Mouse (Mus musculus): ENCODE data around the gene Eif2b1.
"Not testable (repeated sequence)": the region's sequence is repeated elsewhere in the genome, so short reads cannot be mapped to it uniquely, and the experiment has no call there.

Gene Eif2b1

DNA sequence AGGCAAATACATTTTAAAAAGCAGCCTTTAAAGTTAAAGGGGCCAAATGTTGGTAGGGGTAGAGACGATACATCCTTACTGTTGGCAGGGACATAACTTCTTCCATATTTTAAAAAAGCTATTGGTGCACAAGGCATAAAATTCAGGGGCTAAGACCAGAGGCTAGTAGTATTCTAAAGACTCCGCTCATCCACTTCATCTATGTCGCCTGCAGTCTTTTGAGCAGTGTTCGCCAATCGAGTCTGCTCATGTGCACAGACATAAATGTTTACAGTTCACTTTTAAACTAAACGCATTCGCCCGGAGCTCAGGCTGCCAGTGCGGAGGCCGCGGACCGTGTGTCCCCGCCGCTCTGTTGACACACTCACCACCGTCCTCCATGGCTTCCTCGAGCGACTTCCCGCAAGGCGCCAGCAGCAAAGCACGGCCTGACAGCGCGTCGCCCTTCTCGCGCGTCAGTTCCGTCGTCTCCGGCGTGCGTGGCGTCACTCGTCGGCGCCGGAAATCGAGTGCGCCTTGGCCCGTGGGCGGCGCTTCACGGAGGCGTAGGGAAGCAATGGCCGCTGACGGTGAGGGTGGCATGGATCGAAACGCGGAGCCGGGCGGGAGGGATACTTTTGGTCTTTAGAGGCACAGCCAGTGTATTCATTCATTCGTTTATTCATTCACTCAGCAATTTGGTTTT is at the start of gene Eif2b1, which contains the start of gene Gtf2h3:
Eif2b1 (minus strand) TSS at position 499 of the 685 bp plus-strand sequence.
Gtf2h3 (plus strand) TSS at position 508 of the 685 bp plus-strand sequence.
- peak; percentile 79 for DNase-seq (ENCODE audit: low read depth)

DNA sequence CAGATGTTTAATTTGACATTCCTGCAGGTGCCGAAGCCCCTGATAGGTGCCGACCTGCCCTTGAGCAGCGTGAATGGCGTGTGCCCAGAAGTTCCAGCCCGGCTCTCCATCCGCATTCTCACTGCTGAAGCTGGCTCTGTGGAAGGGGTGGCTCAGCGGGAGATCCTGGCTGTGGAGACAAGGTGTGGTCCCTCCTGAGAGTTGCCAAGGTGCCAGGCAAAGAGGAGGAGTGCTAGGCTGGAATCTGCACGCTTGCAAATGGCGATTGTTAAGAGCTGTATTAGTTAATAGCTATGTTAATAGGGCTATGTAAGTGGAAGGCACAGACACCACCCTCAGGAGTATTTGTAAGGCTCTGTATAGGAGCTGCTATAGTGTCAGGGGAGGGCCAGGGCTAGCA is 45.4 kb upstream of the Eif2b1 start:
- no peak for DNase-seq (ENCODE audit: low read depth)

DNA sequence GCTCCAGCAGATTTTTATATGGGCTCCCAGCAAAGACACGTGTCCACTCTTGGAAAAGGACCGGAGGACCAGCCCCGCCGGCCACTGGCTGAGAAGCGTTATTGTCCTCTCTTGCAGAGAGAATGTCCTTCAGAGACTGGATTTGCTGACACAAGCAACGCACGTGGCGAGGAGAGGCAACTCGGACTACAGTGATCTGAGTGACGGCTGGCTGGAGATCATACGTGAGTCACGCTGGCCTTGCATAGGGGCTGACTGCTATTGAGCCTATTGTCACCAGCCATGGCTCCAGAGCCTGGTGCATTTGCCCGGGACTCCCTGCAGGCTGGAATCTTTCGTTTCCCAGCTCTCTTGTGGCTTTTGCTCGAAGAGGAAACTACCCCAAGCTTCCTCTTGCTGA is 44.0 kb upstream of the Eif2b1 start:
- no peak for DNase-seq (ENCODE audit: low read depth)

DNA sequence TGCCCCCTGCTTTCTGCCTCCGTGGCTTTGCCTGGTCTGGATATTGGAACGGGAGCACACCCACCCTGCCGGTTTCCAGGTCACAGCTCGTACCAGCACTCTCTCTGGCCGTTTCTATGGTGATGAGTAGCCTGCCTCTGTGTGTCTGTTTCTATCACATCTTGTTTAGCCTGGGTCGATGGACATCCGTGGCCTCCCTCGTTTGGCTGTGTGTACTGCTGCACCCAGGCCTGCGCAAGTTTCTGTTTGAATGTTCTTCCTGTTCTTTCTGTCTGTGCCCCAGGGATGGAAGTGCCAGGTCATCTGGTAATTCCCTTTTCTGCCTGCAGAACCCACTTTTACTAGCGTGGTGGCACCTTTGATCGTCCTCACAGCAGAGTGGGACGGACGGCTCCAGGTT is 42.4 kb upstream of the Eif2b1 start:
- DNase-seq (ENCODE audit: low read depth) = no peak

DNA sequence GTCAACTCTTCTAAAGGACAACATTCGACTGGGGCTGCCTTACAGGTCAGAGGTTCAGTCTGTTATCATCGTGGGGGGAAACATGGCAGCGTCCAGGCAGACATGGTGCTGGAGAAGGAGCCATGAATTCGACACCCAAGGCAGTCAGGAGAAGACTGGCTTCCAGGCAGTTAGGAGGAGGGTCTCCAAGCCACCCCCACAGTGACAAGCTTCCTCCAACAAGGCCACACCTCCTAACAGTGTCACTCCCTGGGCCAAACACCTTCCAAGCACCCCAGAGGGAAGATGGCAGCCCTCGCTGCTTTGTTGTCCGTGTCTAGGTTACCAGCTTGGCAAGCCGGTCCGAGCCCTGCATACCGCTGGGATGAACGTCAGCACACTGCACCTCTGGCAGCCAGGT is 39.8 kb upstream of the Eif2b1 start:
- DNase-seq (ENCODE audit: low read depth) = no peak

DNA sequence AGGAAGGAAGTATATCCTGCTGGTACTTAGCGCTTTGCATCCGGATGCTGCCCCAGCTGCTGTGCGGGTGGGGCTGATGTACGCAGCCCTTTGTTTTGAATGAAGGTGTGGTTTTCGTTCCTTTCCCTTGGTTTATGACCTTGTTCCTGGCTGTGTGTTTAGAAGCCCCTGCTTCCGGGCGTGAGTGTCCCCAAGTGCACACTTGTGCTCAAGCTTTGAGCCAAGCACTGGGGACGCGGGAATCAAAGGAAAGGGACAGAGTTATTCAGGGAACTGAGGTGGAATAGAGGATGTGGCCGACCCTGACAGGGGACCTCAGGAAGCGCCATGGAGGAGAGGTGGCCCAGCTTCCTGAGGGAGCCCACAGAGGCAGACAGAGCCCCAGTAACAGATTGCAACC is 35.8 kb upstream of the Eif2b1 start:
- DNase-seq (ENCODE audit: low read depth) = no peak

DNA sequence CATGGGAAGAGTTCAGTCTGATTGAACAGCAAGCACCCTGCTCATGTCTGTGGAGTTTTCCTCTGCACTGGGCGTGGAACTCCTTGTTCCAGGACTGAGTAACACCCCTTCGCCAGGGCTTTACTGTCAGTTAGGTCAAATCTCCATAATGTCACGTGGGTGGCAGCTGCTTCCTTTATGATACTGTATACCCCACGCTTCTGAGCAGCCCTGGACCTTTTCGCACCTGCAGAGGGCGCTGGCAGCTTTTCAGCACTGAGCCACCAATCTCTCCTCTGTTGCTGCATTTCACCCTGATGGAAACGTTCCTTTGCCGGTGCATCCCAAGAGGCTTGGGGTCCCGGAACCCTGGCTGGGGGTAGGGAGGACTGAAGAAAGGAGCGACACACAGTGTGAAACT is 32.0 kb upstream of the Eif2b1 start:
- DNase-seq (ENCODE audit: low read depth) = no peak

DNA sequence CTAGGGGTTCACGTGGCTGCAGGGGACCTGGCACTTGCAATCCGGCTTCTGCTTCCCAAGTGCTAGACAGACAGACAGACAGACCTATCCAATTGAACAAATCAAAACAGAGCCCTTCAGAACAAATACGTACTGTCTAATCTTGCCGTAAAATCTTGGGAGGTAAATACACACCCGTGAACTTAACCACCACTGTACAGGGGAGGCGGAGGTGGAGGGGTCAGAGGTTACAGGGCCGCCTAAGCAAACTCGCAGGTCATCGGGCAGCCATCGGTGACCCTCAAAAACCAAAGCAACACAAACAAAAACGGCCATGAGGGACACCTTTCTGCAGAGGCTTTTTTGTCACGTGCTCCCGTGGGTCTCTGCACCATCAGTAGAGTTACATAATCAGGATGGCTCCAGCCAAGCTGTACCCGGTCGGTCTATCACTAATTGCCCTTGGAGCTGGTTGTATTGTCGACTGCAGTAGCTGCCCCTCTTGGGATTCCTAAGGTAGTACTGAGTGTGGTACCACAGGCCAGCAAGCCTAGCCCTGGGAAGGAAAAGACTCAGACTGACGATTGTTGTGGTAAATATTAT is 26.2 kb upstream of the Eif2b1 start:
- no peak for DNase-seq (ENCODE audit: low read depth)

DNA sequence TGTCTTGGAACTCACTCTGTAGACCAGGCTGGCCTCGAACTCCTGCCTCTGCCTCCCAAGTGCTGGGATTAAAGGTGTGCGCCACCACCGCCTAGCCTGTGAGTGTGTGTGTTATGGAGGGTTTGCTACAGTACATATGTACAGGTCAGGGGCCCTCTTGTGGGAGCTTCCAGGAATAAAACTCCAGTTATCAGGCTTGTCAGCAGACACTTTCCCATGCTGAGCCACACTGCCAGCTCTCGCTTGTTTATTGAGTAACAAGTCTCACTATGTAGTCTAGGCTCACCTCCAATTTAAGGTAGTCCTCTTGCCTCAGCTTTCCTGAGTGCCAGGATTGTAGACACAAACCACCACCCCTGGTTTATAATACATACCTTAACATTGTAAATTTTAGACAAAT is 25.4 kb upstream of the Eif2b1 start:
- no peak for DNase-seq (ENCODE audit: low read depth)

DNA sequence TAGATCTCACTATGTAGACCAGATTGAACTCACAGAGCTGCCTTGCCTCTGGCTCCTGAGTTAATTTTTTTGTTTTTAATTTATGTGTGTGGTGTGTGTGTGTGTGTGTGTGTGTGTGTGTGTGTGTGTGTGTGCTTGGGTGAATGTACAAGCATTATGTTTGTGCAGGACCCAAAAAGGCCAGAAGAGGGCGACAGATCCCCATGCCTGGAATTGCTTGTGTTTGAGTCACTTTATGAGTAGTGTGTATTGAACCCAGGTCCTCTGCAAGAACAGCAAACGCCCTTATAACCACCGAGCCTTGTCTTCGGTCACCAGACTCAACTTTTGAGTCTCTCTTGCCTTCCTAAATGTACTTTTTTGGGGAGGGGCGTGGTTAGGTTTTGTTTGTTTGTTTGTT is 23.4 kb upstream of the Eif2b1 start:
- peak; percentile 33 for DNase-seq (ENCODE audit: low read depth)

DNA sequence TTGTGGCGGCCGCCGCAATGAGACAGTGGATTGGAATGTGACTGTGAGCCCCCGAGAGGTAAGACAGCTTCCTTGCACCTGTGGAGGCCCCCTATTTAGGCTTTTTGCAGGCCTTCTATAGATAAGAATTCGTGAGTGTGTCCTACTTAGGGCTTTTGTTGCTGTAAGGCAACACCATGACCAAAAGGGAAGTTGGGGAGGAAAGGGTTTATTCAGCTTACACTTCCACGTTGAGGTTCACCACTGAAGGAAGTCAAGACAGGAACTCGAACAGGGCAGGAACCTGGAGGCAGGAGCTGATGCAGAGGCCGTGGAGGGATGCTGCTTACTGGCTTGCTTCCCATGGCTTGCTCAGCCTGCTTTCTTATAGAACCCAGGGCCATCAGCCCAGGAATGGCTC is 20.8 kb upstream of the Eif2b1 start:
- DNase-seq (ENCODE audit: low read depth) = not testable (repeated sequence)

DNA sequence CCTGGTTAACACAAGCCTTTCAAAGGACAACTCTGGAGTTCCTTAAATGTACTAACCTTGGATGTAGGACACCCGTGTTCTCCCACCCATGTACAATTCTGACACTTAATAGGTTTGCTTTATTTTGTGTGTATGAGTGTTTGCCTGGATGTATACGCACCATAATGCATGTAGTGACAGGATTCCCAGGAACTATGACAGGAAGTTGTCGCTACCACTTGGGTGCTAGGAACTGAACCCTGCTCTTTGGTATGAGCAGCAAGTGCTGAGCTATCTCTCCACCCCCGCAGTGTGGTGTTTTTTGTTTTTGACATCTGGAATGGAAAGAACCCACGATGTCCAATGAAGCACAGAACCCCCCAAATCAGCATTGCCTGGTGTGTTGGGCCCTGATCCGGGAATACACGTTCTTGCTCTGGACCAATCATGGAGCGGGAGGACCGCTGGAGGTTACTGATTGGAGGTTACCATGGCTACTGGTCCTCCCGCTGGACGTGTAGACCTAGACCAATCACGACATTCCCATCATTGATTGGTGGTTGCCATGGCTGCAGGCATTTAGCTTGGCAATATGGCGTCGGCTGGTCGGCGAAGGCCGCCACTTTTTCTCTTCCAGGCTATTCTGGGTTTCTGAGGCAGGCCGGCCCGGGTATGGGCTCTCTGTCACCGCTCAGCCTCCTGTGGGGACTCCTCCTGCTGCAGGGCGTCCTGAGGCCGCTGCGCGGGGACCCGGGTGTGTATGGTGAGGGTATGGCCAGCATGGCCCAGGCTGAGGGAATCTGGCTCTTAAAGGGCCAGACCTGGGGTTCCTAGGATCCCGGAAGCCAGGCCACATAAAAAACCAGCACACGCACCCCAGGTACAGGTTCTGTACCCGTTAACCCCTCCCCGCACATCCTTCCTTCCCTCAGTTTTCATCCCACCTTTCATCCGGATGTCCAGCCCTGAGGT is 19.6 kb upstream of the Eif2b1 start:
- DNase-seq (ENCODE audit: low read depth) = peak; percentile 94

DNA sequence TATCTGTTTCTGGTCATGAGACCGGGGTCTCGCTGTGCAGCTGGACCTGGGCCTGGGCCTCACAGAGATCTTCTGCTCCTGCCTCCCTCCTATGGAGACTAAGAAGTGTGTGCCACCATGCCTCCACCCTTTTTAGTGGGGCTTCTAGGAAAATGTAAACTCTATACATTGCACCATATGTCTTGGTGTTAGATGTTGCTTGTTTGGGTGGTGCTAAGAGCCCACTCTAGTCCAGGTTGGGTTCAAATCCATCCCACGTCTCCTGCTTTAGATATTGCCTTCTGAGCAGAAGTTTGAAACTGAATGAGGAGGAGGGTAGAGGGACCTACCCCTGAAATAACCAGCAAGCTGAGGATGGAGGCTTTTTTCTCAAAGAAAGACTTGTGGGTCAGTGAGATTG is 13.8 kb upstream of the Eif2b1 start:
- no peak for DNase-seq (ENCODE audit: low read depth)

DNA sequence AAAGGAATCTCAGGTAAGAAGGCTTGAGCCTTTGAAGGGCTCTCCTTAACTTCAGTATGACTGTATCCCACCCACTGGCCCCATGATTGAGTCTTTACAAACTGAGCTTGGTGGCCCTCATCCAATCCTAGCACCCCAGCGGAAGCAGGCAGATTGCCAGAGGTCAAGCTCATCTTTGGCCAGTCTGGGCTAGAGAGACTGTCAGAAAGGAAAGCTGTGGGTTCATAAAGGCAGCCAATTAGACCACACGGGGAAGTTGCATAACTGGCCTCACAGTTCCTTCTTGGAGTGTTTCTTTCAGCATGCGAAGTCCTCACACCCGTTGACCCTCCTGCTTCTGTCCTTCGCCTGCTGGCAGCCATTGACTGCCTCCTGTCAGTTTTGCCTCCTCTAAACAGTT is 3.6 kb upstream of the Eif2b1 start:
- no peak for DNase-seq (ENCODE audit: low read depth)

DNA sequence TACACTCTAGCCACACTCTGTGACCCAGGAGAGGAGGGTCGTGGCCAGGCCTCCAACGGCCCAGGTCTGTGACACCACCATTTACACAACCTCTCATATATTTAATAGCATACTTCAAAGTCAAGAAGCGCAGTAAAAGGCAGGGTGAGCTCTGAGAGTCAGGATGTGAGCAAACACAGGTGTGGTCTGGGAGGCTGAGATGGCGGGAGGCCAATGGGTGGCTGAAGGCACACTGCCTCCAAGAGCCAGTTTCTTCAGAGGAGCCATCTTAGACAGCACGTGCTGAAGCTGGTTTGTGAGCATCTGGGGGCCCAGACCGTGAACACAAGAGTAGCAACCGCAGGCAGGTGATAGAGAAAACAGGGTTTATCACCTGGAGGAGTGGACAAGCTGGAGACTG is 3.5 kb downstream of the Eif2b1 start:
- no peak for DNase-seq (ENCODE audit: low read depth)

DNA sequence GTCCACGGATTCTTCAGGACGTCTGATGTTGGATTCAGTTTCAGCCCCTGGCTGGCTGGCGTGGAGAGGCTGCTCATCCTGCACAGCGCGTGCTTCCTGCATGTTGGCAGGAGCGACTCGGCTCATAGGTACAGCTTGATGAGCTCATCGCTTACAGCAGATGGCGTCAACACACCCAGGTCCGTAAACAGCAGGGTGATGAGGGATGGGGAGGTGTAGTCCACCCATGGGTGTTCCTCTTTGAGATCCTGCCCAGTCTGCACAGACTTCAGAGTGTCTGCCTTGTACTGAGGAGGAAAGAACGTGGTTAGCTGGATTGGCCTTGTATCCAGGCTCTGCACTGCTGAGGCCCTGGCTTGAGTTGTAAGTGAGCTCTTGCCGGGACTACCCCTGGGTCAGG is 7.9 kb downstream of the Eif2b1 start:
- no peak for DNase-seq (ENCODE audit: low read depth)

DNA sequence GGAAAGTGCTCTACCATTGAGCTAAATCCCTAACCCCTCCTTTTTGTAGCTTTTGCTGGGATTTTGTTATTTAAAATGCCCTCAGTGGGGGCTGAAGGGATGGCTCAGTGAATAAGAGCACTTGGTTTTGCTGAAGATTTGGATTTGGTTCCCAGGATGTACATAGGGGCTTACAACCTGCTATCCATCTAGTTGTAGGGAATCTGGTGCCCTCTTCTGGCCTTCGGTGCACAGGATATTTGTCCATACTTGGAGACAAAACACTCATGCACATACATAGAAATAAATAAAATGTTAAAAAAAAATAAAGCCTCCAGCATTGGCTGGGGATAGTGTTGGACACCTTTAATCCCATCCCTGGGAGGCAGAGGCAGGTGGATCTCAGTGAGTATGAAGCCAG is 23.8 kb downstream of the Eif2b1 start:
- no peak for DNase-seq (ENCODE audit: low read depth)

DNA sequence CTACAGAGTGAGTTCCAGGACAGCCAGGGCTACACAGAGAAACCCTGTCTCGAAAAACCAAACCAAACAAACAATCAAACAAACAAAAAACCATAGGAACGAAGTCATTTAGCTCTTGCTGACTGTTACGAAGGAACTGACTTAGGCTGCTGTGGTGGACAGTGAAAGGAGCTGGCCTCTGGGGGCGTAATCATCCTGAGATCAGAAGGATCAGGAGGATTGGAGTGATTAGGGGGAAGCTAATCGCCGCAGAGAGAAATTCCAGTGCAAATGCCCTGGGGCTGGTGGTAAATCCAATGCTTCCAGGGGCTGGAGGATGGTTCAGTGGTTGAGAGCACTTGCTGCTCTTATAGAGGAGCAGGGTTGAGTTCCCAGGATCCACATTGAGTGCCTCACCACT is 25.3 kb downstream of the Eif2b1 start:
- DNase-seq (ENCODE audit: low read depth) = no peak

DNA sequence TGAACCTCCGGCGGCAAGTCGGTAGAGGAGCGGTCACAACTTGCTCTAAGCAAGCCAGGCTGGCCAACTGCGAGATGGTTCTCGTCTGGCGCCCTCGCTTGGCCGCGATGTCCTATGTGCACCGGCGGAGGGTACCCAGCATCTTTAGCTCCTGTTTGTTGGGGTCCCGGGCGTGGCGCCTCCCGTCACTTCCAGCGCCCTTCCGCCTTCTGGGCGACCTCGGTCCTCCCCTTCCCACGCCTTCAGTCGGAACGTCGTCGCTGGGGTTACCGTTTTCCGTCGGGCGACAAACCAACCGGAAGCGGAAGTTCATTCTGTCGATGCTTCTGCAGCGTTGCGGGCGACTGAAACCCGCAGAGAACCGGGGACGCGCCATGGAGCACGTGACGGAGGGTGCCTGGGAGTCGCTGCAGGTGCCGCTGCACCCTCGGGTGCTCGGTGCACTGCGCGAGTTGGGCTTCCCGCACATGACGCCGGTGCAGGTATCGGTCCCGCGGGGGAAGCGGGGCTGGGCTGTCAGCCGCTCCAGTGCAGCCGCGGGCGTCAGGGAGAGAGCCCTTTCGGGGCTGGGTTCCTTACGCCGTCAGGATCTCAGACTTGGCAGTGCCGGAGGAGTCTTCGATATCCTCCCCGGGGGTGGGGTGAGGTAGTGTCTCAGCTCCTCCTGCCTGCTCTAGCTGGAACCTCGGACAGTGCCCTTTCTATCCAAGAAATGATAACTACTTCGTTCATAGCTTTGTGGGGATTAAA is 26.2 kb downstream of the Eif2b1 start, which contains the start of gene Ddx55:
Ddx55 (plus strand) TSS at position 307 of the 750 bp plus-strand sequence.
- peak; percentile 76 for DNase-seq (ENCODE audit: low read depth)

DNA sequence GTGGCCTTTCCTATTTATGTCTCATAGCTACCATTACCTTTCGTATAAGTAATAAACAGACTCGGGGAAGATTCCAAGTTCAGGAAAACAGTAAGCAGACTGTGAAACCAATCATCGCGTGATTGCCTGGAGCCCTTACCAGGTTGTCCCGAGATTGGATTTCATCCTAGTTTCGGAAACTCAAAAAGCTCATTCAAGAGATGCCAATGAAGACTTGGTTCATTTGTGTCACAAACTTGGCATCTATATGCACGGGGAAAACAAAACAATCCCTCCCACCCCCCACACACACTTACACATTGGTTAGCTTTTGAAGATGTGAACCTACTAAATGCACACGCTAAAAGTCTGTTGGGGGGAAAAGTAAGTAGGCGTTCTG is 26.8 kb downstream of the Eif2b1 start:
- DNase-seq (ENCODE audit: low read depth) = no peak

DNA sequence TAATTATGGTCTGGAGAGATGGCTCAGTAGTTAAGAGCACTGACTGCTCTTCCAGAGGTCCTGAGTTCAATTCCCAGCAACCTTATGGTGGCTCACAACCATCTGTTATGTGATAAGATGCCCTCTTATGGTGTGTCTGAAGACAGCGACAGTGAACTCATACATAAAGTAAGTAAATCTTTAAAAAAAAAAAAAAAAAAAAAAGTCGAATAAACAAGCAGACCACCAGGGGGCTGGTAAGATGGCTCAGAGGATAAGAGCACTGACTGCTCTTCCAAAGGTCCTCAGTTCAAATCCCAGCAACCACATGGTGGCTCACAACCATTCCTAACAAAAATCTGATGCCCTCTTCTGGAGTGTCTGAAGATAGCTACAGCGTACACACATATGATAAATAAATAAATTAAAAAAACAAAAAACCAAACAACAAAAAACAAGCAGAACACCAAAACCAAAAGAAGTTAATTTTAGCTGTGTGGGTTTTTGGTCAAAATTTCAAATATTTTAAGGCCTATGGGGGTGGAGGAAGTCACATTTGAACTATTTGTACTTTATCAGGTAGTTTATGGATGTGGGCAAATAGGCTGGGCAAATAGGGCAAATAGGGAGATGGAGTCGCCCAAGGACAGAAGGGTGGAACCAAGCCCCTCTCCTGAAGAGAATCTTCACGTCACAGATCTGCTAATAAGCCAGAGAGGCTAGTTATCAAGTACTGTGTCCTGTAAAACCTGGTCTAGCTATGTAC is 27.4 kb downstream of the Eif2b1 start:
- not testable (repeated sequence) for DNase-seq (ENCODE audit: low read depth)
